Mouse (Mus musculus) liver, postnatal 0 days (tissue): Measurements from ENCODE around the gene Adamts13. TPM values are rescaled to one million over a fixed set of nuclear protein-coding genes. Genes with fewer than 3 reads are reported as not detected.

ENCODE experiments used
- ATAC-seq: fragments of 200-750 bp; cut with Nextera tagmentation; 2 replicates; pipeline ENCODE4 v1.8.0; 2017; ENCODE audit warnings: mild to moderate bottlenecking, moderate library complexity
- DNase-seq: peaks from one replicate; pipeline ENCODE4 v3.0.0-alpha.2; 2016
- H3K27ac ChIP-seq: fragments of 300-500 bp; sonication (generic); 2 replicates; pipeline ENCODE4 v1.5.1; 2014; ENCODE audit warnings: antibody characterized with exemption, moderate library complexity, mild to moderate bottlenecking, low read depth
- H3K27me3 ChIP-seq: fragments of 300-500 bp; sonication (generic); 2 replicates; pipeline ENCODE4 v1.6.1; 2014; ENCODE audit warnings: low read length, control low read depth, mixed read lengths; ENCODE audit not compliant: insufficient read depth
- H3K36me3 ChIP-seq: fragments of 300-500 bp; sonication (generic); replicated peaks from 2 replicates; pipeline ENCODE4 v1.6.1; 2014; ENCODE audit warnings: mild to moderate bottlenecking, control low read depth, low read length, moderate library complexity, mixed read lengths; ENCODE audit not compliant: insufficient read depth
- H3K4me1 ChIP-seq: fragments of 300-500 bp; sonication (generic); 2 replicates; pipeline ENCODE4 v1.6.1; 2014; ENCODE audit warnings: antibody characterized with exemption, mild to moderate bottlenecking, control low read depth; ENCODE audit not compliant: insufficient read depth
- H3K4me2 ChIP-seq: fragments of 300-500 bp; sonication (generic); 2 replicates; pipeline ENCODE4 v1.6.1; 2014; ENCODE audit warnings: low read depth, mild to moderate bottlenecking, low read length, moderate library complexity, mixed read lengths
- H3K4me3 ChIP-seq: fragments of 300-500 bp; sonication (generic); 2 replicates; pipeline ENCODE4 v1.5.1; 2014; ENCODE audit warnings: low read depth, low read length
- H3K9ac ChIP-seq: fragments of 300-500 bp; sonication (generic); replicated peaks from 2 replicates; pipeline ENCODE4 v1.6.1; 2014; ENCODE audit warnings: mild to moderate bottlenecking, moderate library complexity
- H3K9me3 ChIP-seq: fragments of 300-500 bp; sonication (generic); 2 replicates; pipeline ENCODE4 v1.6.1; 2016; ENCODE audit warnings: mild to moderate bottlenecking, control low read depth, low read length, mixed read lengths
- CTCF ChIP-seq: sonication (generic); IDR thresholded peaks from 2 replicates; pipeline ENCODE4 v1.5.1; 2016; ENCODE audit warnings: antibody characterized with exemption, low read depth
- EP300 ChIP-seq: IDR thresholded peaks from 2 replicates; pipeline ENCODE4 v1.6.1; 2016; ENCODE audit warnings: antibody characterized with exemption, low read depth, mild to moderate bottlenecking
- WGBS: fragments of 180-500 bp; shearing (Covaris S2); extraction: QIAGEN DNeasy Blood & Tissue Kit; methylation state at CpG from one replicate; pipeline ENCODE4 v1.1.7; 2014; ENCODE audit not compliant: insufficient replicate concordance; 5-methylcytosine and 5-hydroxymethylcytosine counted together
- polyA plus RNA-seq: library from polyadenylated mRNA; unstranded; fragments of >200 nt; fragmentation: Nextera tagmentation; extraction: Ambion mirVana; gene quantifications from 2 replicates; pipeline ENCODE4 v1.2.1, GENCODE M21; 2015

Adamts13 gene
- polyA plus RNA-seq, 1 experiment from 2014 or later = 1.9 TPM

- Histone ChIP-seq H3K27me3 (no peaks in the 10 kb centered on the region), H3K9ac (no peak overlapping the region), H3K27ac (no peak overlapping the region), H3K9me3 (no peaks in the 10 kb centered on the region), H3K4me3 (no peak overlapping the region), H3K4me1 (0 out of 2 replicates have a peak, but pooled peaks cover 2% of the 10 kb centered on the region), H3K4me2 (no peak overlapping the region), H3K36me3 (no peaks in the 10 kb centered on the region)
- DNase-seq (no peak), ATAC-seq (no peak)
- 65% methylated on average over 3 of the region's 3 CpGs for WGBS
- TF ChIP-seq CTCF (no peak), EP300 (no peak)
These were observed 20.7 kb downstream of the Adamts13 start for GRCm38 (mm10) chr2:26993936-26994335.

GRCm38 (mm10) chr2:26997498-26997897 is 24.3 kb downstream of the Adamts13 start:
- ATAC-seq (no peak), DNase-seq (no peak)
- Histone ChIP-seq H3K4me1 (0 out of 2 replicates have a peak, but pooled peaks cover 2% of the 10 kb centered on the region), H3K9me3 (no peaks in the 10 kb centered on the region), H3K9ac (no peak overlapping the region), H3K27ac (no peak overlapping the region), H3K4me2 (no peak overlapping the region), H3K4me3 (no peak overlapping the region), H3K27me3 (no peaks in the 10 kb centered on the region), H3K36me3 (no peaks in the 10 kb centered on the region)
- 67% methylated on average over 1 of the region's 1 CpGs for WGBS
- no peak for TF ChIP-seq EP300
- peak; percentile 33 for TF ChIP-seq CTCF

- ATAC-seq (no peak), DNase-seq (no peak)
- H3K27ac ChIP-seq = no peak overlapping the region
- no peaks in the 10 kb centered on the region for H3K36me3 ChIP-seq
- H3K4me2 ChIP-seq = no peak overlapping the region
- 0 out of 2 replicates have a peak, but pooled peaks cover 2% of the 10 kb centered on the region for H3K4me1 ChIP-seq
- H3K27me3 ChIP-seq = no peaks in the 10 kb centered on the region
- 90% methylated on average over 6 of the region's 7 CpGs for WGBS
- no peak overlapping the region for H3K9ac ChIP-seq
- TF ChIP-seq CTCF (no peak), EP300 (no peak)
- no peak overlapping the region for H3K4me3 ChIP-seq
- no peaks in the 10 kb centered on the region for H3K9me3 ChIP-seq
These were observed 24.8 kb downstream of the Adamts13 start for GRCm38 (mm10) chr2:26997993-26998392.

- Histone ChIP-seq H3K4me1 (peaks cover 15% of the 10 kb centered on the region), H3K4me2 (no peak overlapping the region), H3K27ac (no peak overlapping the region), H3K9ac (no peak overlapping the region), H3K27me3 (no peaks in the 10 kb centered on the region), H3K4me3 (no peak overlapping the region), H3K9me3 (no peaks in the 10 kb centered on the region), H3K36me3 (no peaks in the 10 kb centered on the region)
- DNase-seq (no peak), ATAC-seq (no peak)
- TF ChIP-seq EP300 (no peak), CTCF (no peak)
- WGBS = 69% methylated on average over 4 of the region's 4 CpGs
These were observed 33.0 kb downstream of the Adamts13 start for GRCm38 (mm10) chr2:27006255-27006654.

- no peak for ATAC-seq
- no peak overlapping the region for H3K27ac ChIP-seq
- TF ChIP-seq CTCF (no peak), EP300 (no peak)
- no peaks in the 10 kb centered on the region for H3K9me3 ChIP-seq
- no peak overlapping the region for H3K4me3 ChIP-seq
- no peaks in the 10 kb centered on the region for H3K36me3 ChIP-seq
- no peak for DNase-seq
- H3K9ac ChIP-seq = no peak overlapping the region
- 45% methylated on average over 7 of the region's 7 CpGs for WGBS
- H3K4me2 ChIP-seq = no peak overlapping the region
- H3K4me1 ChIP-seq = peaks cover 21% of the 10 kb centered on the region
- H3K27me3 ChIP-seq = no peaks in the 10 kb centered on the region
These were observed 34.5 kb downstream of the Adamts13 start for GRCm38 (mm10) chr2:27007701-27008100.

- peak within 1 kb of the TSS; percentile 81 for H3K4me2 ChIP-seq
- ATAC-seq = peak; percentile 98
- no peaks in the 10 kb centered on the region for H3K27me3 ChIP-seq
- H3K36me3 ChIP-seq = peaks cover 10% of the 10 kb centered on the region
- WGBS = under 1% methylated on average over 41 of the region's 43 CpGs
- H3K4me1 ChIP-seq = peaks cover 21% of the 10 kb centered on the region
- no peaks in the 10 kb centered on the region for H3K9me3 ChIP-seq
- DNase-seq = peak; percentile 92
- peak within 1 kb of the TSS; percentile 90 for H3K27ac ChIP-seq
- TF ChIP-seq EP300 = no peak
- H3K9ac ChIP-seq = peak within 1 kb of the TSS; percentile 90
- H3K4me3 ChIP-seq = peak within 1 kb of the TSS; percentile 78
These were observed 36.6 kb downstream of the Adamts13 start, which contains the start of gene Cacfd1 for GRCm38 (mm10) chr2:27009714-27010244. Cacfd1 (plus strand) TSS chr2:27009926.

- ATAC-seq (peak; percentile 70; the same call in 1 of the 2 replicates), DNase-seq (peak; percentile 79)
- H3K4me2 ChIP-seq = no peak overlapping the region
- no peak overlapping the region for H3K27ac ChIP-seq
- H3K4me1 ChIP-seq = no peaks in the 10 kb centered on the region
- H3K9ac ChIP-seq = no peak overlapping the region
- no peak overlapping the region for H3K4me3 ChIP-seq
- TF ChIP-seq EP300 = no peak
- TF ChIP-seq CTCF = peak; percentile 97
- 41% methylated on average over 5 of the region's 5 CpGs for WGBS
- H3K27me3 ChIP-seq = no peaks in the 10 kb centered on the region
- peaks cover 28% of the 10 kb centered on the region for H3K36me3 ChIP-seq
- no peaks in the 10 kb centered on the region for H3K9me3 ChIP-seq
These were observed 44.6 kb downstream of the Adamts13 start for GRCm38 (mm10) chr2:27017802-27018201.
